Mouse (Mus musculus) midbrain, embryonic 12.5 days (tissue): ENCODE data around the gene Acta2. TPM values are rescaled to one million over a fixed set of nuclear protein-coding genes. Genes with fewer than 3 reads are reported as not detected.

ENCODE experiments used
- ATAC-seq: fragments of 200-750 bp; cut with Nextera tagmentation; 2 replicates; pipeline ENCODE4 v1.8.0; 2017; ENCODE audit warnings: low read depth, moderate TSS enrichment, moderate library complexity; ENCODE audit not compliant: low FRiP score
- H3K27ac ChIP-seq: fragments of 300-500 bp; sonication (generic); replicated peaks from 2 replicates; pipeline ENCODE4 v1.5.1; 2016; ENCODE audit warnings: mild to moderate bottlenecking
- H3K27me3 ChIP-seq: fragments of 300-500 bp; sonication (generic); 2 replicates; pipeline ENCODE4 v1.6.1; 2016; ENCODE audit warnings: mild to moderate bottlenecking
- H3K36me3 ChIP-seq: fragments of 300-500 bp; sonication (generic); 2 replicates; pipeline ENCODE4 v1.6.1; 2016
- H3K4me1 ChIP-seq: fragments of 300-500 bp; sonication (generic); 2 replicates; pipeline ENCODE4 v1.6.1; 2016
- H3K4me2 ChIP-seq: fragments of 300-500 bp; sonication (generic); replicated peaks from 2 replicates; pipeline ENCODE4 v1.6.1; 2016; ENCODE audit warnings: mild to moderate bottlenecking, moderate library complexity
- H3K4me3 ChIP-seq: fragments of 300-500 bp; sonication (generic); 2 replicates; pipeline ENCODE4 v1.5.1; 2016; ENCODE audit warnings: mild to moderate bottlenecking
- H3K9ac ChIP-seq: fragments of 300-500 bp; sonication (generic); replicated peaks from 2 replicates; pipeline ENCODE4 v1.6.1; 2016; ENCODE audit warnings: mild to moderate bottlenecking, moderate library complexity
- H3K9me3 ChIP-seq: fragments of 300-500 bp; sonication (generic); 2 replicates; pipeline ENCODE4 v1.6.1; 2016; ENCODE audit warnings: mild to moderate bottlenecking
- WGBS: fragments of 180-500 bp; shearing (Covaris S2); methylation state at CpG from one replicate; pipeline ENCODE4 v1.1.7; 2016; 5-methylcytosine and 5-hydroxymethylcytosine counted together
- polyA plus RNA-seq: library from polyadenylated mRNA; unstranded; fragments of >200 nt; fragmentation: Nextera tagmentation; extraction: Ambion mirVana; gene quantifications from 2 replicates; pipeline ENCODE4 v1.2.1, GENCODE M21; 2016

The Acta2 gene
- polyA plus RNA-seq, 1 experiment from 2014 or later, result 79.9 TPM

DNA sequence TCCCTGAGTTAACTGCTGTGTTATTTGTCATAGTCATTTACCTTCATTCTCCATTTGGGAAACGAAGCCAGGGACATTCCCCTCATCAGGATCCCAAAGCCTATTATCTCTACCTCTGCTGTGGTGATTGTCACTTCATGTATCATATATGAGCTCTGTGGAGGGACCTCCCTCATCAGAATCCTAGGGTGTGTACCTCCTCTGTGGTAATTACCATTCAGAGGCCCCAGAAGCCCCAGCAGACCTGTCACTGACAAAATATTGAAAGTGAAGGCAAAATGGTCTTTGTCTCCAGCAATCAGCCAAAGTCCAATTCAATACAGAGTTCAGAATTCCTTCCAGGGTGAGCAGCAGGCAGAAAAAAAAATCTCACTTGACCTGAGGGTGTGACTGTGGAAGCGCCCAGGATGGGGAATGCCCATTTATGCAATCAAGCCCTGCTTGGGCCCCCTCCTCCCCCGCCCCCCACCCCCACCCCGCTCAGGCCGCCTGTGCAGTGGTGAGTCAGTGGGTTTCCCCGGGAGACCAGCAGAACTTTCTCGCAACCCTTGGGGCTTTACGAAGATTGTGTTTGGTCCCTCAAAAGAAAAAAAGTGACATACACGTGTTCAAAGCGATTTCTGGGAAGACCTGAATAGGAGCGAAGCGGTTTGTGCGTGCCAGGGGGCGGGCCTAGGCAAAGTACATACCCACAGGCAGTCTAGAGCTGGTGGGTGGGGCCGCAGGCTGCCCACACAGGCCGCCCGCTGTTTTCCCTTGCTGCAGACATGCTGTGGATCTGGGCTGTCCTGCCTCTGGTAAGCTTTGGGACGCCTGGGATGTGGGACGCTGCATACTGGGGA, 34.8 kb upstream of the Acta2 start, which contains the start of gene Fas:
Gene Fas, plus strand, starts transcription at position 719 of the 842 bp plus-strand sequence.
- Histone ChIP-seq H3K36me3 (no peaks in the 10 kb centered on the region), H3K27ac (no peak within 1 kb of the TSS), H3K27me3 (peaks cover 20% of the 10 kb centered on the region; the same call in 1 of the 2 replicates), H3K9ac (0 out of 2 replicates have a peak within 1 kb of the TSS, but pooled peaks have one; percentile 34), H3K4me2 (peak within 1 kb of the TSS; percentile 61), H3K9me3 (no peaks in the 10 kb centered on the region), H3K4me1 (peaks cover 11% of the 10 kb centered on the region; the same call in 1 of the 2 replicates), H3K4me3 (peak within 1 kb of the TSS; percentile 35)
- peak; percentile 92 for ATAC-seq
- 5% methylated on average over 19 of the region's 19 CpGs for WGBS

DNA sequence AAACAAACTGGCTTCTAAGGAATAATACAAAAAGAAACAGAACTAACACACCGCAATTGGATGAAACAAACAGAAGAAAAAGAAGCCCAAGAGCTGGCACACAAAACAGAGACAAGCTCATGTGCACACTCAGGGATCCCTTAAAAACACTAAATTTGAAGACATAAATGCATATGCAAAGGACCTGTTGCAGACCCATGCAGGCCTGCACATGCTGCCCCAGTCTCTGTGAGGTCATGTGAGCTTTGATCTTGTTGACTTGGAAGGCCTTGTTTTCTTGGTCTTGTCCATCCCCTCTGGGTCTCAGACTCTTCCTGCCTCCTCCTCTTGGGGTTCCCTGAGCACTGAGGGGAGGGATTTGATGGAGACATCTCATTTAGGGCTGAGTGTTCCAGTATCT, 33.3 kb upstream of the Acta2 start:
- peaks cover 20% of the 10 kb centered on the region; the same call in 1 of the 2 replicates for H3K27me3 ChIP-seq
- H3K36me3 ChIP-seq, result no peaks in the 10 kb centered on the region
- WGBS, result 95% methylated on average over 1 of the region's 1 CpGs
- H3K27ac ChIP-seq, result no peak overlapping the region
- H3K9ac ChIP-seq, result no peak overlapping the region
- H3K4me3 ChIP-seq, result no peak overlapping the region
- no peak for ATAC-seq
- peaks cover 11% of the 10 kb centered on the region; the same call in 1 of the 2 replicates for H3K4me1 ChIP-seq
- no peaks in the 10 kb centered on the region for H3K9me3 ChIP-seq
- no peak overlapping the region for H3K4me2 ChIP-seq

DNA sequence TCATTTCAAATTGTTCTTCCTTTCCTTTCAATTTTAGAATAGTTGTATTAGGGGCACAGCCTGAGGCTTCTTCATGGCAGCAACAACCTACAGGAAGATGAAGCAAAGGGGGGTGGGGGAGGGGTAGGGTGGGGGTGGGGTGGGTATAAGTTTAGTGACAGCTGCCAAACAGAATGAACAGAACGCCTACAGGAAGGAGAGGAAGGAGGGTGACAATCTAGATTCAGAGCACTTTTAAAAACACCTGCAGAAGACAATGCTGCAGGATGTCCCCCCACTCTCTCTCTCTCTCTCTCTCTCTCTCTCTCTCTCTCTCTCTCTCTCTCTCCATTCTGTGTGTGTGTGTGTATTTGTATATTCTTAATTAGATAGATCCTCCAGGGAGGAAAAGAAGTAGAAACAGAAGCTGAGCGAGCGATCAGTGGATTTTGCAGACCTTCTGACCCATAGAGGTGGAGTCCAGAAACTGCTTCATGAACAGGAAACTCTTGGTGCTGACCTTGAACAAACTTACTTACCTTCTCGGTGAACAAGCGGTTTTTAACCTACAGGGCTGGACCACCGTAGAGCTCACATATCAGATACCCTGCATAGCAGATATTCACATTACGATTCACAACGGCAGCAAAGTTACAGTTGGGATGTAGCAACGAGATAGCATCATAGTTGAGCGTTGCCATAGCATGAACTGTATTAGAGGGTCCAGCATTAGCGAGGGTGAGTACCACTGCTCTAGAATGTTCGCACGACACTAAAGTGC, 32.4 kb upstream of the Acta2 start:
- no peak overlapping the region for H3K9ac ChIP-seq
- peaks cover 11% of the 10 kb centered on the region; the same call in 1 of the 2 replicates for H3K4me1 ChIP-seq
- H3K27ac ChIP-seq, result no peak overlapping the region
- WGBS, result 92% methylated on average over 13 of the region's 13 CpGs
- H3K4me3 ChIP-seq, result no peak overlapping the region
- no peaks in the 10 kb centered on the region for H3K36me3 ChIP-seq
- H3K27me3 ChIP-seq, result peaks cover 17% of the 10 kb centered on the region; the same call in 1 of the 2 replicates
- H3K9me3 ChIP-seq, result no peaks in the 10 kb centered on the region
- no peak overlapping the region for H3K4me2 ChIP-seq
- no peak for ATAC-seq

DNA sequence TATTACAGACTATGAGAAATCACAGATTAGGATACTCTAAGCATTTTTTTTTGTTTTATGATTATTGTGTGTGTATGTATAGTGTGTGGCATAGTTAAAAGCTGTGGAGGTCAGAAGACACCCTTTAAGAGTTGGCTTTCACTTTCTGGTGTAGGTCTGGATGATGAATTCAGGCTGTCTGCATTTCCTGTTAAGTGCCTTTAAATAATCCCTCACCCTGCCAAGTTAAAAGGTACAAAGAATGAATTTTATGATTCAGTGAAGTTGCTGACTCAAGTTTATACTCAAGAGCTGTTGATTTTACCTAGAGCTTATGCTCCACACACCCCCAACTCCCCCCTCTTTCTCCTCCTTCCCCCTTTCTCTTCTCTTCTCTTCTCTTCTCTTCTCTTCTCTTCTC, 31.8 kb upstream of the Acta2 start:
- Histone ChIP-seq H3K36me3 (no peaks in the 10 kb centered on the region), H3K9me3 (no peaks in the 10 kb centered on the region), H3K27me3 (0 out of 2 replicates have a peak, but pooled peaks cover 17% of the 10 kb centered on the region), H3K4me1 (peaks cover 11% of the 10 kb centered on the region; the same call in 1 of the 2 replicates), H3K4me3 (no peak overlapping the region), H3K9ac (no peak overlapping the region), H3K27ac (no peak overlapping the region), H3K4me2 (no peak overlapping the region)
- ATAC-seq, result no peak

DNA sequence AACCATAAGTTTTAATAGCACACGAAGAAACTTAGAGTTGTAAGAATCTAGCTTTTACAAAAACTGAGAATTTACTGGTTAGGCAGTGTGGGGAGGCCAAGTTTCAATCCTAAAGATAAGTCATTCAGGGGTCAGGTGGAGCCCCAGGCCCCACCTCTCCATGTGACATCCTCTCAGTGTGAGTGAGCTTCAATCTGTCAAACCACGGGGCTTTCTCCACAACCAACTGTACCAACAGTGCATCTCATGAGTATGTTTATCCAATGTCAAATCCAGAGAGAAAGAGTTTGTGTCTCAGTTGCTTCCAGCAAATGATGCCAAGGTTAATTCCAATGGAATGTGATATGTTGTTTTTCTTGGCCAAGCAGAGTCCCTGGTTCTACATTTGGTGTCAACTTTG, 29.4 kb upstream of the Acta2 start:
- no peaks in the 10 kb centered on the region for H3K9me3 ChIP-seq
- 64% methylated on average over 2 of the region's 2 CpGs for WGBS
- H3K4me3 ChIP-seq, result no peak overlapping the region
- no peaks in the 10 kb centered on the region for H3K27me3 ChIP-seq
- ATAC-seq, result no peak
- no peaks in the 10 kb centered on the region for H3K36me3 ChIP-seq
- H3K27ac ChIP-seq, result no peak overlapping the region
- H3K4me2 ChIP-seq, result no peak overlapping the region
- no peaks in the 10 kb centered on the region for H3K4me1 ChIP-seq
- no peak overlapping the region for H3K9ac ChIP-seq

DNA sequence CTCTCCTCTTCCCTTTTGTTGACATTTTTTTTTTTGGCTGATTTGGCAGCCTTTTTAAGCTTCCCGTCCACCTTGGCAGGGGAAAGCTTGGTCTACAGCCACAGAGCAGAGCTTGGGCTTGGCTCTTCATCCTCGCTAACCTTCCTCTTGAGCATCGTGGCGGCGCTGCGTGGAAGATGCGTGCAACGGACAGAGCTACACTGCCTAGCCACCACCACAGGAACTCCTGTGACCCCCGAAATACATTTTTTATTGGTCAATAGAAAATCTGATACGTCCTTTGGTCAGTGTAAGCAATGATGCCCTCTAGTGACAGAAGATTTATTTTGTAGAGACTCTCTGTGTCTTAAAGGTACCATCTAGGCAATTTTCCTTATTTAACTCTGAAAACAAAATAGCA, 29.0 kb upstream of the Acta2 start:
- Histone ChIP-seq H3K36me3 (no peaks in the 10 kb centered on the region), H3K27me3 (no peaks in the 10 kb centered on the region), H3K4me2 (no peak overlapping the region), H3K4me3 (no peak overlapping the region), H3K9ac (no peak overlapping the region), H3K9me3 (no peaks in the 10 kb centered on the region), H3K27ac (no peak overlapping the region), H3K4me1 (no peaks in the 10 kb centered on the region)
- WGBS, result 63% methylated on average over 10 of the region's 10 CpGs
- no peak for ATAC-seq

DNA sequence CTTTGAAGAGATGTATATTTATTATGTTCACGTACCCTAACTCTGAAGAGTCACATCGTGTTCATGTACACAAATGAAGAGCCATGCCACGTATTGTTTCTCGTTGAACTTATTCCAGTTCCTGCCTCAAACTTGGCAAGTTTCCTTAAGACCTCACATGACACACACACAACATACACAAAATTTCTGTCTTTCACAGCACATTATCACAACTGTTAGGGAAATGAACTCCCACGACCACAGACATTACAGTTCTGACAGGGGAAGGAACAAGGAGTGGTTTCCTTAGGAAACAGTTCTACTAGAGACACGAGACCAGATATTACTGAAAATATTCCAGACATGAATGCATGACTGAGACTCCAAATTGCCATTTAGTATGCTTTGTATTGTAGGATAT, 28.2 kb upstream of the Acta2 start:
- Histone ChIP-seq H3K4me3 (no peak overlapping the region), H3K27ac (no peak overlapping the region), H3K9ac (no peak overlapping the region), H3K36me3 (no peaks in the 10 kb centered on the region), H3K9me3 (no peaks in the 10 kb centered on the region), H3K4me2 (no peak overlapping the region), H3K27me3 (no peaks in the 10 kb centered on the region), H3K4me1 (no peaks in the 10 kb centered on the region)
- WGBS, result 89% methylated on average over 6 of the region's 6 CpGs
- ATAC-seq, result no peak

DNA sequence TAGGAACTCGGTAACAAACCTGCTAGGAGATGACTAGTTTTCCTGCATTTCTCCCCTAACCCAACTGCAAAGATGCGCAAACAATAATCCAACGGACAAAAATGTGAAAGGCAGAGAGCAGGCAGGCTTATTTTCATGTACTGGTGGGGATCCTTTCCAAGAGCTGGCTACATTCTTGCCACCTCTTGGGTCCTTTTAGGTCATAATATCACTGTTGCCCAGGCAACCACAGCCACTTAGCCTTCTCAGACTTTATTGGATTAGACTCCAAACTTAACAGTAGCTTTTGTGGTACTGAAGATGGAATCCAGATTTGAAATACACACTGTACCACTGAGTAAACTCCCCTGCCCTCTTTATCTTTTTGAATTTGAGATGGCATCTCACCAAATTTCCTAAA, 22.7 kb upstream of the Acta2 start:
- WGBS, result 80% methylated on average over 3 of the region's 3 CpGs
- no peak for ATAC-seq
- Histone ChIP-seq H3K27me3 (no peaks in the 10 kb centered on the region), H3K27ac (no peak overlapping the region), H3K9me3 (no peaks in the 10 kb centered on the region), H3K36me3 (no peaks in the 10 kb centered on the region), H3K4me2 (no peak overlapping the region), H3K9ac (no peak overlapping the region), H3K4me3 (no peak overlapping the region), H3K4me1 (no peaks in the 10 kb centered on the region)

DNA sequence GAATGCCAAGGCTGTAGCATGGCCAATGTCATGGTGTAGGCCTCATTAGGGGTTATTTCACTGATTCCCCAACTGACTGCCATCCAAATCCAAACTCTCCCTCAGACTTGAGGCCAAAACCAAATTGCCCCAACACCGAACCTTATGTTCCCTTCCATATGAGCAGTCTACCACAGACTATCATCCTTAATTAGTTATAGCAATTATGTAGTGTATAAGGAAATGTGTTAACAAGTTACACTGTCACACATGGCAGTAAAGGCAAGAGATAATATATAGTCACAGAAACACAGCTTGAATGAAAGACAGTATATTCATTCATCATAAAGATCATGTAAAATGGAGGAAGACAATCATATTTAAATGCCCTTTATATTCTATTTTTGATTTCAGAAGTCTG, 17.7 kb upstream of the Acta2 start:
- Histone ChIP-seq H3K9me3 (no peaks in the 10 kb centered on the region), H3K4me3 (no peak overlapping the region), H3K27ac (no peak overlapping the region), H3K36me3 (no peaks in the 10 kb centered on the region), H3K9ac (no peak overlapping the region), H3K27me3 (no peaks in the 10 kb centered on the region), H3K4me1 (no peaks in the 10 kb centered on the region), H3K4me2 (no peak overlapping the region)
- no peak for ATAC-seq
- 100% methylated on average over 1 of the region's 1 CpGs for WGBS

DNA sequence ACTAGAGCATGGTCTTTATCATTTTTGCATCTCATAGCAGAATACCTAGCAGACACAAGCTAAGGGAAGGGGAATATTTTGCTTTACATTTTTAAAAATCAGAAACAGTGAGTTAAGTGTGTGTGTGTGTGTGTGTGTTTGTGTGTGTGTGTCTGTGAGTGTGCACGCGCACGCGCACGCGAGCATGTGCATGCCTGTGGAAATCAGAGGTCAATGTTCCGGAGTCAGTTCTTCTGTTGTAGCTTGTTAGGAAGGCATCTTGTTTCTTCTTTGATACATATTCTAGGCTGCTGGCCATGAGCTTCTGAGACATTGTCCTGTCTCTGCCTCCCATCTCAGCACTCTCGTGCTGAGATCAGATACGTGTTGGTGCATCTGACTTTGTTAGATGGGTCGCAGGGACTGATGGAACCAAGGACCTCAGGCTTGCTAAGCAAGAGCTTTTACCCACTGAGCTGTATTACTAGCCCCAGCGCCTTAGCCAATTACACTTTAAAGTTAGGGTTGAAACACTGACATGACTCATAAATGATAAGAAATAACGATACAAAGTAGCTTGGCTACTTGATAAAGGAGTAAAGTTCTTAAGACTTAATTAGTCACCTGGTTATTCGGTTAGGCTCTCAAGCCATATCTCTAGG, 15.6 kb upstream of the Acta2 start:
- H3K9ac ChIP-seq, result no peak overlapping the region
- no peak for ATAC-seq
- no peak overlapping the region for H3K4me2 ChIP-seq
- H3K9me3 ChIP-seq, result no peaks in the 10 kb centered on the region
- no peak overlapping the region for H3K27ac ChIP-seq
- H3K36me3 ChIP-seq, result no peaks in the 10 kb centered on the region
- H3K27me3 ChIP-seq, result no peaks in the 10 kb centered on the region
- H3K4me3 ChIP-seq, result no peak overlapping the region
- 97% methylated on average over 13 of the region's 13 CpGs for WGBS
- H3K4me1 ChIP-seq, result no peaks in the 10 kb centered on the region

DNA sequence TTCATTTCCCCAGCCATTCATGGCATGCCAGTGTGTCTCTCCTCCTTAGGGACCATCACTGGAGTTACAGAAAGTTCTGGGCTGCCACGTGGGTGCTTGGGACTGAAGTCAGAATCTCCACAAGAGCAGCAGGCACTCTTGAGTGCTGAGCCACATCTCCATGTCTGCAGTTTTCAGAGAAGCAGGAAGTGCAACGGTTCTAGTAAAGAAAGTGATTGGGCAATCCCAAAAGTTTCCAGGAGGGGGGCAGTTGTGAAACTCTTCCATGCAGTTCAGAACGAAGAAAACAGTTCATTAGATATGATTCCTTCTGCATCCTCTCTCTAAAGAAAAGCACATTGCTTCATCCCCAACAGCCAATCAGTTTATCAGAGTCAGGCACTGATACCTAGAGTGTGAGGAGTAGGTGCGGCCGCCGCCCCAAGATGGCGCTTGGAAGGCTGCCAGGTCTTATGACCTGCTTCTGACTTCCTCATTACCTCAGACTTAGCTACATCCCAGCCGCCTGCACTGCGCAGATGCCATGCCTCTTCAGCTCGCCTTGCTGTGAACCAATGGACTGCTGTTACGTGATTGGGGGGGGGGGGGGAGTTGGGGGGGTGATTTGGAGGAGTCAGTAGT, 14.8 kb upstream of the Acta2 start:
- no peaks in the 10 kb centered on the region for H3K4me1 ChIP-seq
- no peak overlapping the region for H3K4me2 ChIP-seq
- no peak overlapping the region for H3K4me3 ChIP-seq
- no peaks in the 10 kb centered on the region for H3K27me3 ChIP-seq
- no peaks in the 10 kb centered on the region for H3K36me3 ChIP-seq
- no peaks in the 10 kb centered on the region for H3K9me3 ChIP-seq
- 90% methylated on average over 11 of the region's 11 CpGs for WGBS
- ATAC-seq, result no peak
- H3K27ac ChIP-seq, result no peak overlapping the region
- H3K9ac ChIP-seq, result no peak overlapping the region
